ENCODE assay signal across 7 mouse cellular contexts in the genomic region with DNA sequence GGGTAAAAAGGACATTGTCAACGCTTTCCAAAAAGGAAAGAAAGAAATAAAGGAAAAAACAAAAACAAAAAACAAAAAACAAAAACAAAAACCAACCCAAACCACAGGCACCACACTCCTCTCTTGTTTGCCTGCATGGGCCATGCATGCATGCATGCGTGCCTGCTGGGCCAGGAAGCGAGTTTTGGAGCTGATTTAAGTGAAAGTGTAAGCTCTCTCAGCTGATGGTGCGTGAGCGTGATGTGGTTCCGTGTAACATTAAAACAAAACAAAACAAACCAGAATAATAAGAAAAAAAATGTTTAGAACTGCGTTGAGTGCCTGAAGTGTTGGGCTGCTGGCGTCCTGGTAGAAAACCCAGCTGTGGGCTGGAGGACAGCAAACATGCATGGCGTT. TPM values are rescaled to one million over a fixed set of nuclear protein-coding genes. Genes with fewer than 3 reads are reported as not detected.
DNase-seq lines count a peak whose midpoint lies in the region; ATAC-seq lines count a peak whose summit lies in the region.

No protein-coding gene starts in this region.

- no peaks in the 10 kb centered on the region for H3K27me3 ChIP-seq in embryonic facial prominence, embryonic 11.5 days (ENCODE audit: control insufficient read depth, insufficient read depth, low read length)
- H3K27me3 ChIP-seq in hindbrain, embryonic 10.5 days (ENCODE audit: insufficient read depth, poor library complexity, severe bottlenecking) = no peaks in the 10 kb centered on the region
- no peaks in the 10 kb centered on the region for H3K27me3 ChIP-seq in limb, embryonic 10.5 days (ENCODE audit: low read depth, poor library complexity, severe bottlenecking)
- H3K27me3 ChIP-seq in midbrain, embryonic 13.5 days = no peaks in the 10 kb centered on the region

- H3K36me3 ChIP-seq in embryonic facial prominence, embryonic 11.5 days (replicated peaks; ENCODE audit: control insufficient read depth, insufficient read depth, low read depth, low read length) = no peaks in the 10 kb centered on the region
- peaks cover 21% of the 10 kb centered on the region; the same call in 1 of the 2 replicates for H3K36me3 ChIP-seq in hindbrain, embryonic 10.5 days
- H3K36me3 ChIP-seq in limb, embryonic 10.5 days = peaks cover 12% of the 10 kb centered on the region
- H3K36me3 ChIP-seq in midbrain, embryonic 13.5 days = no peaks in the 10 kb centered on the region; the same call in 1 of the 2 replicates

- DNase-seq in urinary bladder, postnatal 25 days (ENCODE audit: low spot score) = peak; percentile 3
- DNase-seq in urinary bladder, adult 2 months (ENCODE audit: low spot score) = no peak
- no peak for DNase-seq in embryonic facial prominence, embryonic 11.5 days (ENCODE audit: low spot score)
- DNase-seq in hindbrain, embryonic 10.5 days (ENCODE audit: low spot score) = no peak
- DNase-seq in limb, embryonic 10.5 days (ENCODE audit: low spot score) = no peak

- ATAC-seq in embryonic facial prominence, embryonic 11.5 days (replicated peaks; ENCODE audit: insufficient number of reproducible peaks, low FRiP score, low TSS enrichment, low read depth) = no peak
- ATAC-seq in midbrain, embryonic 13.5 days = peak; percentile 22; the same call in 1 of the 2 replicates
- ATAC-seq in megakaryocyte progenitor cell, adult 5-6 weeks (replicated peaks; ENCODE audit: poor library complexity) = no peak

- peak overlapping the region; percentile 77 for H3K27ac ChIP-seq in embryonic facial prominence, embryonic 11.5 days (replicated peaks; ENCODE audit: low read depth, low read length)
- peak overlapping the region; percentile 99 for H3K27ac ChIP-seq in hindbrain, embryonic 10.5 days
- H3K27ac ChIP-seq in limb, embryonic 10.5 days = peak overlapping the region; percentile 99
- H3K27ac ChIP-seq in midbrain, embryonic 13.5 days = peak overlapping the region; percentile 98

- H3K9me3 ChIP-seq in embryonic facial prominence, embryonic 11.5 days (replicated peaks; ENCODE audit: control insufficient read depth, low read length) = no peaks in the 10 kb centered on the region
- no peaks in the 10 kb centered on the region for H3K9me3 ChIP-seq in hindbrain, embryonic 10.5 days
- no peaks in the 10 kb centered on the region for H3K9me3 ChIP-seq in limb, embryonic 10.5 days (replicated peaks)
- no peaks in the 10 kb centered on the region for H3K9me3 ChIP-seq in midbrain, embryonic 13.5 days

- WGBS in embryonic facial prominence, embryonic 11.5 days = 7% methylated on average over 9 of the region's 9 CpGs
- 3% methylated on average over 9 of the region's 9 CpGs for whole genome bisulfite sequencing in hindbrain, embryonic 10.5 days
- 8% methylated on average over 9 of the region's 9 CpGs for WGBS in limb, embryonic 10.5 days
- 4% methylated on average over 9 of the region's 9 CpGs for WGBS in midbrain, embryonic 13.5 days

- H3K4me2 ChIP-seq in embryonic facial prominence, embryonic 11.5 days (ENCODE audit: low read depth, low read length) = peak overlapping the region; percentile 94
- H3K4me2 ChIP-seq in midbrain, embryonic 13.5 days (replicated peaks) = peak overlapping the region; percentile 70

- peak overlapping the region; percentile 56 for H3K4me3 ChIP-seq in embryonic facial prominence, embryonic 11.5 days (ENCODE audit: low read depth, low read length)
- peak overlapping the region; percentile 67 for H3K4me3 ChIP-seq in hindbrain, embryonic 10.5 days
- peak overlapping the region; percentile 77 for H3K4me3 ChIP-seq in limb, embryonic 10.5 days
- peak overlapping the region; percentile 75 for H3K4me3 ChIP-seq in midbrain, embryonic 13.5 days (replicated peaks)

- peak overlapping the region; percentile 84 for H3K9ac ChIP-seq in embryonic facial prominence, embryonic 11.5 days (replicated peaks; ENCODE audit: low read length)
- peak overlapping the region; percentile 94 for H3K9ac ChIP-seq in midbrain, embryonic 13.5 days (replicated peaks)

- no peaks in the 10 kb centered on the region; the same call in 1 of the 2 replicates for H3K4me1 ChIP-seq in embryonic facial prominence, embryonic 11.5 days (ENCODE audit: control insufficient read depth, insufficient read depth, low read length)
- peaks cover 45% of the 10 kb centered on the region for H3K4me1 ChIP-seq in hindbrain, embryonic 10.5 days (replicated peaks)
- peaks cover 54% of the 10 kb centered on the region for H3K4me1 ChIP-seq in limb, embryonic 10.5 days
- H3K4me1 ChIP-seq in midbrain, embryonic 13.5 days (replicated peaks) = peaks cover 48% of the 10 kb centered on the region

RNA-seq across cellular contexts. Expression of a gene that starts 1.3 kb away (rescaled TPM):
- 12.1 and 14.0 TPM in 2 replicates for polyA plus RNA-seq in urinary bladder, adult 2 months (2012; rRNA removed)
- polyA plus RNA-seq in embryonic facial prominence, embryonic 11.5 days (2014; fragmentation: Nextera tagmentation; extraction: Ambion mirVana) = 14.4 and 15.8 TPM in 2 replicates
- 19.0 and 19.2 TPM in 2 replicates for polyA plus RNA-seq in hindbrain, embryonic 10.5 days (2016; fragmentation: Nextera tagmentation; extraction: Ambion mirVana)
- 21.8 and 28.5 TPM in 2 replicates for polyA plus RNA-seq in limb, embryonic 10.5 days (2016; fragmentation: Nextera tagmentation; extraction: Ambion mirVana)
- 42.1 and 42.2 TPM in 2 replicates for polyA plus RNA-seq in midbrain, embryonic 13.5 days (2015; fragmentation: Nextera tagmentation; extraction: Ambion mirVana)
- 2.5 and 4.7 TPM in 2 replicates for total RNA-seq in megakaryocyte progenitor cell, adult 5-6 weeks (2015)
- total RNA-seq in megakaryocyte progenitor cell, adult 5-6 weeks (2017) = 2.9 and 4.4 TPM in 2 replicates
